8 mouse cellular contexts compared by ENCODE assay signal in genomic region chr8:84985049-84985683, GRCm38 (mm10). TPM values are rescaled to one million over a fixed set of nuclear protein-coding genes. Genes with fewer than 3 reads are reported as not detected.
DNase-seq lines count a peak whose midpoint lies in the region; ATAC-seq and TF ChIP-seq lines count a peak whose summit lies in the region.

No protein-coding gene starts in this region.

- peak overlapping the region; percentile 48 for H3K4me3 ChIP-seq in kidney, embryonic 14.5 days (ENCODE audit: low read length)
- peak overlapping the region; percentile 42 for H3K4me3 ChIP-seq in hindbrain, embryonic 11.5 days (ENCODE audit: low read depth, low read length)
- peak overlapping the region; percentile 52 for H3K4me3 ChIP-seq in lung, embryonic 14.5 days (ENCODE audit: low read depth, low read length)
- H3K4me3 ChIP-seq in stomach, postnatal 0 days (ENCODE audit: low read depth, low read length), result peak overlapping the region; percentile 50

- no peaks in the 10 kb centered on the region for H3K27me3 ChIP-seq in kidney, embryonic 14.5 days (ENCODE audit: control insufficient read depth, insufficient read depth, low read length)
- H3K27me3 ChIP-seq in hindbrain, embryonic 11.5 days (ENCODE audit: control insufficient read depth, insufficient read depth, low read length), result peaks cover 33% of the 10 kb centered on the region
- H3K27me3 ChIP-seq in lung, embryonic 14.5 days (ENCODE audit: insufficient read depth, low read length), result no peaks in the 10 kb centered on the region
- H3K27me3 ChIP-seq in stomach, postnatal 0 days (ENCODE audit: control insufficient read depth, insufficient read depth, low read length), result no peaks in the 10 kb centered on the region

- WGBS in kidney, embryonic 14.5 days, result under 1% methylated on average over 23 of the region's 23 CpGs
- under 1% methylated on average over 23 of the region's 23 CpGs for WGBS in hindbrain, embryonic 11.5 days
- 2% methylated on average over 23 of the region's 23 CpGs for WGBS in lung, embryonic 14.5 days
- WGBS in stomach, postnatal 0 days, result under 1% methylated on average over 23 of the region's 23 CpGs

- peak overlapping the region; percentile 74; the same call in 1 of the 2 replicates for H3K27ac ChIP-seq in kidney, embryonic 14.5 days (ENCODE audit: low read depth, low read length)
- H3K27ac ChIP-seq in hindbrain, embryonic 11.5 days (ENCODE audit: low read depth, low read length), result 0 out of 2 replicates have a peak overlapping the region, but pooled peaks have one; percentile 11
- peak overlapping the region; percentile 67 for H3K27ac ChIP-seq in lung, embryonic 14.5 days (ENCODE audit: low read depth)
- H3K27ac ChIP-seq in stomach, postnatal 0 days (replicated peaks), result peak overlapping the region; percentile 98

- ATAC-seq in kidney, embryonic 14.5 days (ENCODE audit: low FRiP score, low TSS enrichment), result no peak; the same call in 1 of the 2 replicates
- ATAC-seq in hindbrain, embryonic 11.5 days (ENCODE audit: low FRiP score), result no peak
- ATAC-seq in lung, embryonic 14.5 days (ENCODE audit: insufficient read depth), result no peak
- no peak for ATAC-seq in stomach, postnatal 0 days (ENCODE audit: low FRiP score, low TSS enrichment)

- intact Hi-C loops in left cerebral cortex, postnatal 4 days (cut with DNase I), result no loop called here

- peak; percentile 57 for TF ChIP-seq EP300 in stomach, postnatal 0 days (optimal IDR thresholded peaks at IDR 0.05)

- H3K9ac ChIP-seq in kidney, embryonic 14.5 days (ENCODE audit: low read depth, low read length), result peak overlapping the region; percentile 58
- peak overlapping the region; percentile 52 for H3K9ac ChIP-seq in hindbrain, embryonic 11.5 days (ENCODE audit: low read depth, low read length)
- peak overlapping the region; percentile 58 for H3K9ac ChIP-seq in lung, embryonic 14.5 days
- H3K9ac ChIP-seq in stomach, postnatal 0 days (ENCODE audit: low read length), result peak overlapping the region; percentile 70

- peaks cover 53% of the 10 kb centered on the region for H3K4me1 ChIP-seq in kidney, embryonic 14.5 days (ENCODE audit: control insufficient read depth, insufficient read depth, low read length)
- peaks cover 18% of the 10 kb centered on the region for H3K4me1 ChIP-seq in hindbrain, embryonic 11.5 days (replicated peaks; ENCODE audit: control insufficient read depth, insufficient read depth, low read length)
- peaks cover 48% of the 10 kb centered on the region for H3K4me1 ChIP-seq in lung, embryonic 14.5 days (ENCODE audit: insufficient read depth)
- H3K4me1 ChIP-seq in stomach, postnatal 0 days (replicated peaks; ENCODE audit: control insufficient read depth, insufficient read depth), result peaks cover 26% of the 10 kb centered on the region

- no peak for TF ChIP-seq CTCF in lung, embryonic 14.5 days (IDR thresholded peaks at IDR 0.05; ENCODE audit: low read depth)
- no peak for TF ChIP-seq CTCF in stomach, postnatal 0 days (IDR thresholded peaks at IDR 0.05; ENCODE audit: low read depth)

- no peaks in the 10 kb centered on the region for H3K9me3 ChIP-seq in kidney, embryonic 14.5 days (ENCODE audit: control insufficient read depth, low read length)
- no peaks in the 10 kb centered on the region for H3K9me3 ChIP-seq in hindbrain, embryonic 11.5 days (ENCODE audit: control insufficient read depth, low read length)
- no peaks in the 10 kb centered on the region for H3K9me3 ChIP-seq in lung, embryonic 14.5 days (ENCODE audit: low read depth, low read length)
- no peaks in the 10 kb centered on the region for H3K9me3 ChIP-seq in stomach, postnatal 0 days (ENCODE audit: control insufficient read depth, low read length)

- peak overlapping the region; percentile 96 for H3K4me2 ChIP-seq in kidney, embryonic 14.5 days (replicated peaks; ENCODE audit: low read depth, low read length)
- peak overlapping the region; percentile 88 for H3K4me2 ChIP-seq in hindbrain, embryonic 11.5 days (replicated peaks; ENCODE audit: low read depth, low read length)
- peak overlapping the region; percentile 100 for H3K4me2 ChIP-seq in lung, embryonic 14.5 days
- peak overlapping the region; percentile 98 for H3K4me2 ChIP-seq in stomach, postnatal 0 days (replicated peaks; ENCODE audit: low read depth)

- no peaks in the 10 kb centered on the region for H3K36me3 ChIP-seq in kidney, embryonic 14.5 days (ENCODE audit: control insufficient read depth, insufficient read depth, low read length)
- H3K36me3 ChIP-seq in hindbrain, embryonic 11.5 days (ENCODE audit: control insufficient read depth, insufficient read depth, low read length), result no peaks in the 10 kb centered on the region
- no peaks in the 10 kb centered on the region for H3K36me3 ChIP-seq in lung, embryonic 14.5 days (ENCODE audit: insufficient read depth)
- no peaks in the 10 kb centered on the region for H3K36me3 ChIP-seq in stomach, postnatal 0 days (ENCODE audit: control insufficient read depth, insufficient read depth, low read length)

- DNase-seq in kidney, postnatal 14 days, result no peak
- peak; percentile 47 for DNase-seq in MN1 (ENCODE audit: low spot score)
- DNase-seq in hindbrain, embryonic 11.5 days (ENCODE audit: low spot score), result peak; percentile 34
- DNase-seq in lung, embryonic 14.5 days, result peak; percentile 64
- DNase-seq in stomach, postnatal 0 days (ENCODE audit: low spot score), result no peak
- DNase-seq in ovary, postnatal 14 days (ENCODE audit: low spot score), result no peak
- DNase-seq in left cerebral cortex, postnatal 4 days, result no peak

RNA-seq across cellular contexts. Expression of gene Hook2, which starts 5.2 kb away (rescaled TPM):
- polyA plus RNA-seq in kidney, embryonic 14.5 days (2014; fragmentation: Nextera tagmentation; extraction: Ambion mirVana), result 14.6 and 18.7 TPM in 2 replicates
- 9.5 and 10.3 TPM in 2 replicates for polyA plus RNA-seq in hindbrain, embryonic 11.5 days (2014; fragmentation: Nextera tagmentation; extraction: Ambion mirVana)
- polyA plus RNA-seq in lung, embryonic 14.5 days (2014; fragmentation: Nextera tagmentation; extraction: Ambion mirVana), result 15.2 and 18.0 TPM in 2 replicates
- 28.8 and 30.9 TPM in 2 replicates for polyA plus RNA-seq in stomach, postnatal 0 days (2015; fragmentation: Nextera tagmentation; extraction: Ambion mirVana)
- total RNA-seq in left cerebral cortex, postnatal 4 days (2021), result 10 to 100 TPM; 28.3 to 32.5 TPM

RNA-seq across cellular contexts. Expression of gene Junb, which starts 6.6 kb away (rescaled TPM):
- 7.3 and 10.0 TPM in 2 replicates for polyA plus RNA-seq in kidney, embryonic 14.5 days (2014; fragmentation: Nextera tagmentation; extraction: Ambion mirVana)
- polyA plus RNA-seq in hindbrain, embryonic 11.5 days (2014; fragmentation: Nextera tagmentation; extraction: Ambion mirVana), result 6.2 and 6.4 TPM in 2 replicates
- polyA plus RNA-seq in lung, embryonic 14.5 days (2014; fragmentation: Nextera tagmentation; extraction: Ambion mirVana), result 12.8 and 15.4 TPM in 2 replicates
- polyA plus RNA-seq in stomach, postnatal 0 days (2015; fragmentation: Nextera tagmentation; extraction: Ambion mirVana), result 88.5 and 95.9 TPM in 2 replicates
- total RNA-seq in left cerebral cortex, postnatal 4 days (2021), result 10 to 100 TPM; 12.5 to 13.5 TPM

RNA-seq across cellular contexts. Expression of gene Rnaseh2a, which starts 15.6 kb away (rescaled TPM):
- 143 and 154 TPM in 2 replicates for polyA plus RNA-seq in kidney, embryonic 14.5 days (2014; fragmentation: Nextera tagmentation; extraction: Ambion mirVana)
- polyA plus RNA-seq in hindbrain, embryonic 11.5 days (2014; fragmentation: Nextera tagmentation; extraction: Ambion mirVana), result 98.5 and 104 TPM in 2 replicates
- polyA plus RNA-seq in lung, embryonic 14.5 days (2014; fragmentation: Nextera tagmentation; extraction: Ambion mirVana), result 117 and 121 TPM in 2 replicates
- 79.4 and 80.1 TPM in 2 replicates for polyA plus RNA-seq in stomach, postnatal 0 days (2015; fragmentation: Nextera tagmentation; extraction: Ambion mirVana)
- total RNA-seq in left cerebral cortex, postnatal 4 days (2021), result 10 to 100 TPM; 41.1 to 42.1 TPM

RNA-seq across cellular contexts. Expression of gene Prdx2, which starts 15.8 kb away (rescaled TPM):
- polyA plus RNA-seq in kidney, embryonic 14.5 days (2014; fragmentation: Nextera tagmentation; extraction: Ambion mirVana), result 965 and 1,048 TPM in 2 replicates
- 1,367 and 1,409 TPM in 2 replicates for polyA plus RNA-seq in hindbrain, embryonic 11.5 days (2014; fragmentation: Nextera tagmentation; extraction: Ambion mirVana)
- 819 and 843 TPM in 2 replicates for polyA plus RNA-seq in lung, embryonic 14.5 days (2014; fragmentation: Nextera tagmentation; extraction: Ambion mirVana)
- 370 and 376 TPM in 2 replicates for polyA plus RNA-seq in stomach, postnatal 0 days (2015; fragmentation: Nextera tagmentation; extraction: Ambion mirVana)
- 100 to 1,000 TPM; 665 to 681 TPM for total RNA-seq in left cerebral cortex, postnatal 4 days (2021)

RNA-seq across cellular contexts. Expression of gene Gm49661, which starts 15.9 kb away (rescaled TPM):
- polyA plus RNA-seq in kidney, embryonic 14.5 days (2014; fragmentation: Nextera tagmentation; extraction: Ambion mirVana), result not detected in 2 replicates
- not detected in 2 replicates for polyA plus RNA-seq in hindbrain, embryonic 11.5 days (2014; fragmentation: Nextera tagmentation; extraction: Ambion mirVana)
- polyA plus RNA-seq in lung, embryonic 14.5 days (2014; fragmentation: Nextera tagmentation; extraction: Ambion mirVana), result not detected in 2 replicates
- polyA plus RNA-seq in stomach, postnatal 0 days (2015; fragmentation: Nextera tagmentation; extraction: Ambion mirVana), result not detected in 2 replicates
- total RNA-seq in left cerebral cortex, postnatal 4 days (2021), result not detected

Comparison
In these comparisons a context has a peak if more than half of its experiments do, and no peak if none do; other contexts are left out.
1. H3K27ac ChIP-seq: peak in every context shown above with its lines; median percentile 98 in stomach, postnatal 0 days; 74 in kidney, embryonic 14.5 days; 67 in lung, embryonic 14.5 days; 11 in hindbrain, embryonic 11.5 days.
2. DNase-seq: peak in MN1 (single experiment), hindbrain, embryonic 11.5 days (single experiment) and lung, embryonic 14.5 days (single experiment); none in kidney, postnatal 14 days (single experiment), stomach, postnatal 0 days (single experiment), ovary, postnatal 14 days (single experiment) and left cerebral cortex, postnatal 4 days (single experiment).
3. Peak in every context shown above with its lines, with median percentiles within 50 percentile points of each other: H3K4me2 ChIP-seq, H3K4me3 ChIP-seq and H3K9ac ChIP-seq.